Mouse (Mus musculus) natural killer cell, adult 2 months (primary cell): Measurements from ENCODE around the gene Gm10309.
A peak's percentile ranks its signal among the peaks of the same experiment; 100 is the strongest.

Source experiments
- DNase-seq, 2 experiments: peaks; one replicate each; pipeline ENCODE4 v3.0.0; 2022; ENCODE audit warnings: low spot score in 2 of 2

Gm10309 gene

DNA sequence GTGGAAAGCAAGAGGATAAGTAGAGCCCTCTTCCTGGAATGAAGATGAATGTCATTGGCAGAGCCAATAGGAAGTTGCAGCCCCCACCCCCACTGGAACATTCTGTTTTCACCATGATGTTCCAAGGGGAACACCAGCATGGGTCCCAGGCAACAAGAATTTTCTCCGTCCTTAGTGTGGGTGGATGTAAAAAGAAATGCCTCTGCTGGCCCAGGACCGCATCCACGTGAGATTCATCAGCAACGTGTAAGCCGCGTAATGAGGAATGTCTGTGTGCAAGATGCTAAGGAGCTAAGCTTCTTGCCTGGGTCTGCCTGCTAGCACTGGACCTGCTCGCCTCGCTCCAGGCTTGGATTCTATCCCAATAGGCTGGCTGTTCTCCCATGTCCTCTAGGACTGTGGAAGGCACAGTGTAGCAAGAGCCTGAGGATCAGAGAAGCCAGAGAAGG is at the start of gene Gm10309:
TSS of gene Gm10309 (minus strand) at position 50 of the 449 bp plus-strand sequence.
- no peak for DNase-seq

DNA sequence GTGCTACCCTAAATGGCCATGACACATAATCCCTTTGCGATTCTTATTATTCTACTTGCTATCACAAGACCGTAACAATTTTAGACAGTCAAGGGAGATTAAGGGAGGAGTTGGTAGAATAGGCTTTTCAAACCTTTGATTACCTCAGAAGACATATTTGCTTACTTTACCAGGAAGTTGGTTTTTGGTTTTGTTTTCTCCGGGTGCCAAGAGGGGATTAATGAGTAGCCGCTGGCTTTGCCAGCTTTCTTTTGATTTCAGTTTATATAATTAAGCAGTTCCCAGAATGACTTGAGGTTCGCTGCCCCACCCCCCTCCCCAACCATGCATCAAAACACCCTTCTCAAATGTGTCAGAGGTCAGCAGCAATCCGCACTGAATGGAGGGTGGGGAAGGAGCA is 47.0 kb upstream of the Gm10309 start:
- DNase-seq, result no peak

DNA sequence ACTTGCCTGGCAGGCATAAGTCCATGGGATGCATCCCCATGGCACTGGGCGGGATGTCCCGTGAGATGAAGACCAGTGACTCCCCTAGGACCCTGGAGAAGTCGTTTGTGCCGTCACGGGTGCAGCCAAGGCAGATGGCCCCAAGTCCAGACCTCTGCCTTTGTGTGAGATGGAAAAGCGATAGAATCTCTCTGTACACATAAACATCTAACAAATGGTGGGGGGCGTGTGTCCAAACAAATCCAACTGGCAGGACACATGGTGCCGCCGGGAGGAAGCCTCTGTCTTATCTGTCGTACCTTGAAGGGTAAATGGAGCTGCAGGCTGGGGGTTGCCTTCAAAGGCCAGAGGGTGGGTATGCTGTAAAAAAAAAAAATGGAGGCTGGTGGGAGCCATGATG is 46.5 kb upstream of the Gm10309 start:
- no peak for DNase-seq

DNA sequence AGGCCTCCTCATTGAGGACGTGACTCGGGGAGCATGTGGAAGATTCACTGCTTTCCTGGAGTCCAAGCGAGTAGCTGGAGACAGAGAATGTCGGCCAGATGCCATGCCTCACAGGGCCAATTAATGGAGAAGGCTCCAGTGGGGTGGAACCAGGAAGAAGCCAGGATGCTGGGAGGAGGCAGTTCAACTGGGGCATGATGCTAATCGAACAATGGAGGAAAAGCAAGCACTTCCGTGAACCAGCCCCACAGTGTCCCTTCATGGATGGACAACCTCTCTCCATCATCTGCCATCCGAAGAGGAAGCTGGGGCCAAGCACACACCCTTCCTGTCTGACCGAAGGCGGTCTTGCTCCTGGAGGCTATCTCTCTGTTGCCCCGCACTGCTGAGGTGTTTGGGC is 44.1 kb upstream of the Gm10309 start:
- DNase-seq, result no peak

DNA sequence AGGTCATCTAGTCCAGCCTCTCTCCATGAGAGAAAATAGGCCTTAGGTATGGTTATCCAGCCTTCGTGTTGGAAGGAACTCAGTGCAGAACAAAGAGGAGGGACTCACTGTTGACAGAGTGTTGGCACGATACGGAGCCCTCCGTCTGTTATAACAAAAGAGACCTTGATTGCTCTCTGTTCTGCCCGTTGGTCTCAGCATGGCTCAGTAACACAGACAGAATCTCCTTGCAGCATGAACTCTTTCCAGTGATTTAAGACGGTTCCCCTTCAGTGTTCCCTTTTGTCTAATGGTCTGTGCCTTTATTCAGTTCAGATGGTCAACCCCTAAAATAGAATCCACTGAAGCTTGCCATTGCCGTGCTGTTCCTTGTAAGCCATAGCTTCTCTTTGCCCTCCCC is 41.5 kb upstream of the Gm10309 start:
- no peak for DNase-seq

DNA sequence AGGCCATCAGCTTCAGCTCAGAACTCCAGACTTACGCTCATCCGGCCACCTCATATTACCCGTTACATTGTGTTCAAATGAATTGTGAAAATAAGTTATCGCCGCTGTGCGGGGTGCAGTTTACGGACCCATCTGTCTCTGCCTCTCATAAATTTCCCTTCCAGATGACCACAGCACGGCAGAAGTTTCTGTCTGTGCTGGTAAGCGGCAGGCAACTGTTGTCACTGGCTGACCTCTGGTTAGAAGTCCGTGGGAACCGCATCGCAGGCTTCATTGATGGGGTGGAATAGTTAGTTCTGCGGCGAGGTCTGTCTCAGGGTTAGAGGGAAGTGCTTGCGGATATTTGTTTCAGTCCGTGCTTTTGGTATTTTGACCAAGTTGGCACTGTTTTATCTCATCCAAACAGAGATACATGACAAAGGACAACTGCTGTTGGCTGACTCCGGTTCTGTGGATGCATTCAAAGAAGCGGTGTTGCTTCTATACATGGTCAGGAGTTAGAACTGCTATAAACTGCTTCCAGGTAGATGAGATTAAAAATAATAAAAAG is 34.9 kb upstream of the Gm10309 start:
- DNase-seq, result no peak

DNA sequence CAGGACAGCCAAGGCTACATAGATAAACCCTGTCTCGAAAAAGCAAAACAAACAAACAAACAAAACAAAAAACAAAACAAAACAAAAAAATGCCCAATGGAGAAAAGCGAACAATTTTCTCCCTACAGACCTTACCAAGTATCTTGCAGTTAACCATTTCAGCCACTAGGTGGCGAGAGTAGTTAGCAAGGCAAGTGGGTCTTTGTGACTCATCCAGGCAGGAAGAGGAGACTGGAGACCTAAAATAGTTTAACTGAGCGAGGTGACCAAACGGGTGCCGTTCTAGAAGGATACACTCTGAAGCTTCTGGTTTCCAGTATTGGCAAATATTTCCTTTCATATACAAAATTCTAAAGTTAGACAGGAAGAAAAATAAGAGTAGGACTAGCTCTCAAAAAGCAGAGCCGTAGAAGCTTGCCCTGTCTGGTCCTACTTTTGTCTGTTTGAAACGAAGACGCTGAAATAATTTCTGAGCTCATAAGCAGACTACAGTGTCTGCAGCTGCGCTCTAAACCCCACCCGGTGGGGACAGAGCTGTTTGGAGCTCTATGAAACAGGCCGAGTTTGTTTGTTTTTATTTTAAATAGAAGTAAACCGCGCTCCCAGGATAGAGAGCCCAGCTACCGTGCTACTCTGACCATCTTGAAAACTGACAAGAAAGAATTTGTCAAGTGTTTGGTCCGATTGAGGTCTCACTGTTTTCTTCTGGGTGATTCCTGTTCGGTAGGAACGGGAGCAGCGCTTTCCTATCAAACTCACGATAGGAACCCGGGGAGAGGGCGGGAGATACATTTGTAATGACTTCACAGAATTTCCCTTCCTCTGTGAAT is 31.0 kb upstream of the Gm10309 start:
- DNase-seq, result peak; percentile 55 to 66

DNA sequence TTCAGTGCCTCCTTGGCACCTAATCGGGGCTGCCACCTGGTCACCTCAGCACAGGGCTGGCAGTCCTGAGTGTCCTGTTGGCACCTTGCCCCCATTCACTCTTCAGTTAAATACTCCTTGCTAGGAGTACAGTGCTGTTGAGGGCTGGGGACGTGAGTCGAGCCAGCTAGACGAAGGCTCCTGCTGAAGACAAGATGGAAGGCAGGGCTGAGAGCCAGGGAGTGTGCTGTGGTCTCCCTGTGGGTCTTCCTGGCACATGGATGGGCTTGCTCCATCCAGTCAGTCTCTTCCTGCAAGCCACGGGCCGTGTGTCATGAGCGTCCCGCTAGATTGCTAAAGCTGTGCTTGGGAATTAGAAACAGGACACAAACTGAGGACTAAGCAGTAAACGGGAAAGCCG is 30.1 kb upstream of the Gm10309 start:
- no peak for DNase-seq

DNA sequence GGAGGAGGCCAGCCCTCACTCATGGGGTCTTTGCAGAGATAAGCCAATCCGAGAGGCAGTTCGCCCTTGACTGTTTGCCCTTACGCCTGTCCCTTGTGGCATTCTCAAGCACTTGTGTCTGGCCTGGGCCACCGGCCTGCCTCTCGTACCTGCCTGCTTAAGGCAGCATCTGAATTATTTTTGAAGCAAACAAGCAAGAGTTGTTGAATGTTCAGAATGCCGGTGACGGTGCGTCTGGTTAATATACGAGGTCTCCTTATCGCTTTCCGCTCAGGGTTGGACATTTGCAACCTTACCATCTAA is 28.5 kb upstream of the Gm10309 start:
- DNase-seq, result no peak

DNA sequence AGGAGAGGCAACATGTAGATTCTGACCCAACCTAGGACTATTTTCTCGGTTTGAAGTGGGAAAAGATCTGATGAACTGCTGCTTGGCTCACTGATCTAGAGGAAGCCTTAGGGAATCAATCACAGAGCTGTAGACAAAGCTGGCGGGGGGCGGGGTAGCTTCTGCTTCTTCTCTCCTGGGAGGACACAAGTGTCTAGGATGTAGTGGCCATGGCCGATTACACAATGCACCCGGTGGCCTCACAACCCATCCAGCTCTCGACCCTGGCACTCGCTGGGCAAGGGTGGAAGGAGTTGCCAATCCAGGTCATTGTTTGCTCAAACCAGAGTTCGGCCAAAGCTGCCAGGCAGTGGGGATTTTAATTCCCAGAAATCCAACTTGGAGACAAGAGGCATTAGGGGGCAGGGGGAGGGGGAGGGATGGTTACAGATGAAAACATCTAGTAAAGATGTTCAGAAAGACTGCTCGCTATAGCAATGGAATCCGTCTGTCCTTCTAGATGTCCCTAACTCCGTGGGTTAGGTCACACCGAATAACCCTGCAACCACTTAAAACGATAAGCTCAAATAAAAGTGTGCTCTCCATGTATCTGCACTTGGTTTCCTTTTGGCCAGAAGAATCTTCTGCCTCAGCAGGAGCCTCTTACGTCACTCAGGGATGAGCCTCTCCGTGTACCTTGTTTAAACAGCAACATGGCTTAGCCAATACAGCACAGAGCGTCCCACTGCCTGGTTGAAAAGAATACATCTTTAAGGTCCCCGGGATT is 27.9 kb upstream of the Gm10309 start:
- DNase-seq, result no peak

DNA sequence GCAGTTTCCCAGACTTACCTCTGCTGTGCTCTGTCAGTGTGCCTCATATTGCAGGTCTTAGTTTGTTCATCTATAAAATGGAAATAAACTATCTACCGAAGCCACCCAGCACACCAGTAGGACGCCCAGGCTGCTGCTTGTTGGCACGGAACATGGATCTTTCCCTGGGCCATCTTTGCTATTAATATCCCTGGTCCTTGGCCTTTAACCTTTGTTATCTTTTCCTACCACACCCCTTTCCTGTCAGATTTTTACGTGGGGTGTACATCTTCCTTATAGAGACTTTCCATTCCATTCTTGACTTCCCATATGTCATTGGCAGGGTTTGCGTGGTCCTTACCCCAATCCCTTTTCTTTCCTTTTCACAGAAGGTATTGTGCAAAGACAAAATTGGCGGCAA is 26.2 kb upstream of the Gm10309 start:
- DNase-seq, result no peak

DNA sequence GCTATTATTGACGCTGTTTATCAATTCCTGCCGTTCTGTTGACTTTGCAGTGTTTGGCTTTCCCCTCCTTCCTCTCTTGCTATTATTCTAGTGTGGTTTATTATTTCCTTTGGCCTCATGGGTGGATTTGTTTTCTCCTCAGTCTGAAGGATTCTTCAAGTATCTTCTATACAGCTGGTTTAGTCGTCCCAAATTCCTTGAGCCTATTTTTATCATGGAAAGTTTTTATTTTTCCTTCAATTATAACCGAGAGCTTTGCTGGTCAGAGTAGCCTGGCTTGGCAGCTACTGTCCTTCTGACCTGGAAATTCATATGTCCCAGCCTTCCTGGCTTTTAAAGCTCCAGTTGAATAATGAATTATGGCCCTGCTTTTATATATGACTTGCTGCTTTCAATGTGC is 24.4 kb upstream of the Gm10309 start:
- no peak for DNase-seq

DNA sequence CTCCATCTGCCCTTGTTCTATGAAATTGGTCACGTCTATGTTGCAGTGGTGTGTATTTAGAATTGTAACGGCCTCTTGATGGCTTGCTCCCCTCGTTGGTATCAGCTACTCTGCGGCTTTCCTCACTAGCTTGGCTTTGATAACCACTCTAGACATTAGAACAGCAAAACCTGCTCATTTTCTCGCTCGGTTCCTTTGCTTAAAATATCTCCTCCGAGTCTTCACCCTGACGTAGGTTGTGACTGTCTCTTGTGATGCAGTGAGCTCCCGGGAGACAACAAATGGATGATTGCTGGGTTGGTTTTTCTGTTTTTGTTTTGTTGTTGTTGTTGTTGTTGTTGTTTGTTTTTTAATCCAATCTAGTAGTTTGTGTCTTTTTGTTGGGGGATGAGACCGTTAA is 24.0 kb upstream of the Gm10309 start:
- DNase-seq, result no peak

DNA sequence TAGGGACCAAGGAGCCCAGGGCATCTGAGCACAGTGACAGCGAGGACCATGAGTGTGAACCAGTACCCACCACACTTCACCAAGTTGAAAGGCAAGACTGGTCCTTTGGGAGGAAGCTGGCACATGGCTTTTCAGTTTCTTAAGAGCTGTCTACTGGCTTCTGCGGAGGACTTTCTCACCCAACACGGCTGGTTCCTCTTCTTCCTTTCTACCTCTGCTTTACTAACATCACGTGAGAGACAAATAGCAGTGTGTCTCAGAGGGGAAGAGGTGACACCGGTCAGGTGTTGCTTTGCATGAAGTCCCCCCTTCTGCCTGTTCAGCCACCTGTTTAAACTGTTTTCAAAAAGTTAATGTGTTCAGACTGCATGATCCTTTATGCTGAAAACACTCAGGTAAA is 22.3 kb upstream of the Gm10309 start:
- DNase-seq, result peak in 1 of 2 experiments; percentile 56

DNA sequence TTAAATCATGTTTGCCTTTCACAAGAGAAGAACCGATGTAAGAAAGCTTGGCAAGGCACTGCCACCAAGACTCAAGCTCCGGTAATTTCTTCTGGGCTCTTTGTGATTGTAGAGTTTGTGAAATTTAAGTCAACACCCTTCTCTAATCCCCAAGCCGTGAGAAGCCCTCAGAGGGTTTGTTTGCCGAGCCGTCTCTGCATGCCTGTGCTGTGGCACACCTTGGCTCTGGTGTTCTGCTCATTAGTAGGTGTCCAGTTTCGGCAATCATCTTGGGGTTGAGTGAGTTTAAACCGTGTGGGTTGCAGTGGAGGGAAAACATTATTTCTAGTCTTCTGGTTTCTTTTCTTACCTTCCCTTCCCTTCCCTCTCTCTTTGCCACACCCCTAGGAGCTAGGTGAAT is 21.0 kb upstream of the Gm10309 start:
- DNase-seq, result no peak

DNA sequence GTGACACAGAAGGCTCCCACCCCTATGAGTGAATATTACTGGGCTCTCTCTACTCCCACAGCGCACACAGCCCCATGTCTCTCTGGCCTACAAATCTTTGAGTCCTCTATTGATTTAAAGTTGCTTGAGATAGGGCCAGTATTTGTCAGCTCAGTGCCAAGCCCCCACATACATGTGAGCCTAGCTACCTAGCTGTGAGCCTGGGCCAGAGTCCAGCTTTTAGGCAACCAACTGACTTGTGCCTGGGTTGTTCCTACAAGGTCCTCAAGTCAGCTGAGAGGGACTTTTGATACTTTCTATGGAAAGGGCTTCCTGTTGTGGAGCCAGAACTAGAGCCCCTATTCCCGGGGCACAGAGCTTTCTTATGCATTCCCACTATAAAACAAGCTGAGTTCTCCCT is 20.0 kb upstream of the Gm10309 start:
- DNase-seq, result no peak

DNA sequence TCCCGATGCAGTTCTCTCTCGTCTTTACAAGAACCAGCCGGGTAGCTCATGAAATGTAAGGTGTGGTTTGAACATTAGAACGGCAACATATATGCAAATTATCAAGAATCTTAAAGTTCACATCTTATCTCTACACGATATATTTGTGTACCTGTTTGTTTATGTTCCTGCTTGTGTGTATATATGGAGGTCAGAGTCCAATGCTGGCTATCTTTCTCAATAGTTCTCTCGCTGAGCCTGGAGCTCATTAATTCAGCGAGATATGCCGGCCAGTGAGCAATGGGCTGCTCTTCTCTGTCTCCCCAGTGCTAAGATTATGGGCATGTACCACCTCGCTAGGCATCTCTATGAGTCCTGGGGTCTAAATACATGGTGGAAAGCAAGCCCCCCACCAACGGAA is 18.8 kb upstream of the Gm10309 start:
- DNase-seq, result no peak

DNA sequence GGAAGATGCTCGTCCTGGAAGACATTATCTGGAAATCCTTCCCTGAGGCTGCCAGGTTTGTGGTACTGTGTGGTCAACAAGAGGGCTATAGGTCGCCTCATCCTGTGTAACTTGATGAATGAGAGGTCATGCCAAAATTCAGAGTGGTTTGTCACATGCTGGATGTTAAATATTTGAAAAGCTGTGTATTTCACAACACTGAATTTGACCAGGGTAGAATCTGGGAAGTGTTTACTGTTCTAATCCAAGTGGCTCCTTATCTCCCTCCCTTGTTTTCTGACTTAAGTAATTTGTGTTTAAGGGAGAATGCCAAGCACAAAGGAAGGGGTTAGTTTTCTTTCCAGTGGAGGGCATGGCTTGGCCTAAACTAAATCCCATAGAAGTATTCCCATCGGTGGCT is 18.3 kb upstream of the Gm10309 start:
- DNase-seq, result no peak

DNA sequence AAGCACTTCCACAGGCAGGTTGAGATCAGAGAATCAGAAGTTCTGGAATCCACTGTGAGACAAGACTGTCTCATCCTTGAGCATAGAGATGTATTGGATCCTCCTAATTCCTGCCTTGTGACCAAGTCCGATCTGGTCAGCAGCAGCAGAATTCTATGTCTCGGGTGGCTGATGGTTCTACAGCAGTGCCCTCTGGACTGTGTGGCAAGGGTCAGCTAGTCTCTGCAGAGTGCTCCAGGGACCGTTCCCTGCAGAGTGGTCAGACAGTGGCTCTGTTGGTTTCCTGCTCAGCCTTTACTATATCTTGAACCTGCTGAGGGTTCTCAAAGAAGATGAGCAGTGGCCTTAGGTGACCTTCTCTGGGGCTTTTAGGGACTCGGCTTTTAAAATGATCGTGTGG is 17.6 kb upstream of the Gm10309 start:
- no peak for DNase-seq

DNA sequence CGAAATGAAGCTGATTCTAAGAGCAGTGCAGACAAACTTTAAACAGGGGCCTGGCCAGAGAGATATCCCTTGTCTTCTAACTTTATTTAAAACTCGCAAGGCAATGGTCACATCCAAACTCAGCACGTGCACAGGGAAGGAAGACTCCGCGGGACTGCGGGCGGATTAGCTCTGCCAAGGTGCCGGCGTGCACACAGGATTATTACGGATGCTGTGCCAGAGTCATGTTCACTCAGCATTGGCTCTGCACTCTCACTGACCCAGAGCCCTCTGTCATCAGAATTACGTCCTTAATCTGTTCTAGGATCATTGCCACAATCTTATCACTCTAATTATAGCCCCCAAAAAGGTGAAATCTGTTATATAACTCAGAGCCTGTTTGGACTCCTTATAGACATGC is 16.2 kb upstream of the Gm10309 start:
- no peak for DNase-seq

DNA sequence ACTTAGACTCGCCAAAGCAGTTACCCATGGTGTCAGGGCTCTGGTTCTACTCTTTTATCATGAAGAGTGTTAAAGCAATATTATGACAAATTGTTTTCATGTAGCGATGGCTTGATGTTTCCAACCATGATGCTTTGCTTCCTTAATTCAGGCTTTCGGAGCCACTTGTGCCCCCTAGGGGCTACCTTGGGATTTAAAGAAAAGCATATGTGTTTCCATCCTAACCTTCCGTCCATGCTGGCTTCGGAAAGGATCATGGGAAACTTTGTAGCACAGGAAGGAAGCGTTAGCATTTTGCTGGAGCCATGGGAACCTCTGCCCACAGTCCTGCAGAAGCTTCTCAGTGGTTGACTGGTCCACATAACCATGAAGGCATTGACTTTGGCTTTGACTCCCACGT is 13.6 kb upstream of the Gm10309 start:
- no peak for DNase-seq

DNA sequence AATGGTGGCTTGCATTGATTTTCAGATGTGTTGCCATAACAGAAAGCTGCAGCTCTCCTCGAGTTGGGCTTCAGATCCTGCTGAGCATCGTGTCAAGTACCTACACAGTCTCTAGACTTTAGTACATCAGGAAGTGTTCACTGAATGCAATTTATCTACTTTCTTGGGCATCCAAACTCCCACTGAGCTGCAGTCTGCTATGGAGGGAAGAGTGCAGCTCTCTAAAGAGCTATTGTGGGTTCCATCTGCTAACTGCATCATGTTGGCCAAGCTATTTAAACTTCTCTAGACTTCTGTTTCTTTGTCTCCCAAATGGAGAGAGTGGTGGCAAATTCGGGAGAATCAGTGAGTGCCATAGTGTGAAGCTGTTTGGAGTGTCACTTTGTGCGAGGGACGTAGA is 11.6 kb upstream of the Gm10309 start:
- DNase-seq, result no peak

DNA sequence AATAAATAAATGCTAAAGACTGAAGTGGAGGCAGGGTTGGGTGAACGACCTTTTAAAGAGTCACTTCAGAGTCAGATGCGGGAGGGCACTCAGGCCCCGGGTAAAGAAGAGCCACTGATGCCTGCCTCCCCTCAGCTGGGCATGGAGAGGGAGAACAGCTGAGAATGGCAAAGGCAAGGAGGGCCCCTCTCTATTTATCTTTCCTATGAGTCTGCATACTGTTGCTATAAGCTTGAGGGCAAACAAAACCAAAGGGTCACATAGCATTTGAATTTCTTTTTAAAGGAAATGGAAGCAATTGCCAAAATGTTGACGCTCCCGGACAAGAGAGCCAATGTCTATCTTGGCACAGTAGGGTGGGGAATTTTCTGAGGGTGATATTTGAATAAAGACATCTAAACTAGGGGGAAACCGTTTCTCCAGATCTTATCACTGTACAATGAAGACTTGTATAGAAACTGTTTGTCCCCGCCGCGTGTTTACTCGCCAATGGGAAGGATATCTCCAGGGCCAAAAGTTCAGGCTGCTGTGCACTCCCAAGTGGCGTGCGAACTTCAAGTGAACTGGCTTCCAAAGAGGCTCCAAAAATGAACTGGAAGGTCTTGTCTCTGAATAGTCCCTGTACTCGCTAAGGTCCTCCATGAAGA is 10.1 kb upstream of the Gm10309 start:
- no peak for DNase-seq
